In the genomic region with DNA sequence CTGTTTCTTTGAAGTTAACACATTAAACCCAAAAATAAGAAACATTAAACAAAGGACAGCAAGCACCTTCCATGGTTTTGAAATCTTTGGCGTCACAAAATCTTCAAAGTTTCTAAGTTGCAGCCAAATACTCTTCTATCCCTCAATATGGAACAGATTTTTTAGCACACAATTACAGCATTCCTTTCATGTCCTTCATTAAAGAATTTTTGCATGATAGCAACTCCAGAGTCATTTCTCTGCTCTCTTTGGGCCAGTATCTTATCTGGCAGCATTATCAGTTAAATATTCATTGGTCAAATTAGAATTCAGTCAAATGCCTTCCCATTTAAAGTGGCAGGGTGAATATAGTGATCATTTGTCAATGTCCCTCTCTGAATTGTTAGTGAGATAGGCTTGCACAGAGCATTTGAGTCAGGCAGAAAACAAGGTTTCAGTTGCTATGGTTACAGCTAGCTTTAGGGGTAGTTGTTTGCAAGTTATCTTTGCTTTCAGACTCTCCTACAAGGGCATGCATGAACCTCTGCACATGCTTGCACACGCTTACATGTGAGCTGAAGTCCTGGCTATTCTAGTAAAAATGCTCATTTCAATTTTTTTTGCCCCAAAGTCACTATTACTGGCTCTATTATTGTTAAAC, we compare ENCODE assay signal across 16 mouse cellular contexts.
DNase-seq lines count a peak whose midpoint lies in the region; ATAC-seq lines count a peak whose summit lies in the region.
"Had no signal": no experiment of that assay in that cellular context is flagged by ENCODE, and none has a peak within 500 bp of the region (broad histone marks: within the 10 kb centered on the region; RNA-seq: fewer than 3 reads in every experiment).

No protein-coding gene starts in this region.

- H3K9ac ChIP-seq in embryonic facial prominence, embryonic 11.5 days (replicated peaks; ENCODE audit: low read length) = no peak overlapping the region
- no peak overlapping the region for H3K9ac ChIP-seq in midbrain, embryonic 11.5 days (ENCODE audit: low read length)
- no peak overlapping the region for H3K9ac ChIP-seq in midbrain, embryonic 12.5 days (replicated peaks)
- no peak overlapping the region for H3K9ac ChIP-seq in neural tube, embryonic 15.5 days (replicated peaks)
- H3K9ac ChIP-seq: forebrain, embryonic 13.5 days; intestine, embryonic 15.5 days; kidney, embryonic 15.5 days had no signal

- H3K4me2 ChIP-seq in embryonic facial prominence, embryonic 11.5 days (ENCODE audit: low read depth, low read length) = no peak overlapping the region
- no peak overlapping the region for H3K4me2 ChIP-seq in midbrain, embryonic 11.5 days
- H3K4me2 ChIP-seq in midbrain, embryonic 12.5 days (replicated peaks) = no peak overlapping the region
- no peak overlapping the region for H3K4me2 ChIP-seq in neural tube, embryonic 15.5 days
- H3K4me2 ChIP-seq: forebrain, embryonic 13.5 days; intestine, embryonic 15.5 days; kidney, embryonic 15.5 days had no signal

- DNase-seq in embryonic facial prominence, embryonic 11.5 days (ENCODE audit: low spot score) = peak; percentile 14
- DNase-seq in embryonic facial prominence, embryonic 10.5 days (ENCODE audit: low spot score) = no peak
- no peak for DNase-seq in midbrain, embryonic 11.5 days (ENCODE audit: low spot score, missing footprints)
- no peak for DNase-seq in midbrain, embryonic 10.5 days (ENCODE audit: low spot score)
- DNase-seq in ovary, postnatal 14 days (ENCODE audit: low spot score) = no peak
- no peak for DNase-seq in urinary bladder, postnatal 36 days (ENCODE audit: low spot score in 2 of 2)
- DNase-seq: heart, postnatal 14 days; right cerebral cortex, postnatal 25 days; thymus, postnatal 36 days had no signal

- no peak overlapping the region for H3K4me3 ChIP-seq in embryonic facial prominence, embryonic 11.5 days (ENCODE audit: low read depth, low read length)
- no peak overlapping the region for H3K4me3 ChIP-seq in embryonic facial prominence, embryonic 10.5 days
- no peak overlapping the region for H3K4me3 ChIP-seq in midbrain, embryonic 11.5 days (ENCODE audit: low read depth, low read length)
- H3K4me3 ChIP-seq in midbrain, embryonic 10.5 days = no peak overlapping the region
- no peak overlapping the region for H3K4me3 ChIP-seq in midbrain, embryonic 12.5 days
- no peak overlapping the region for H3K4me3 ChIP-seq in neural tube, embryonic 15.5 days (replicated peaks)
- H3K4me3 ChIP-seq: forebrain, embryonic 13.5 days; intestine, embryonic 15.5 days; kidney, embryonic 15.5 days had no signal

- H3K27me3 ChIP-seq in embryonic facial prominence, embryonic 11.5 days (ENCODE audit: control insufficient read depth, insufficient read depth, low read length) = no peaks in the 10 kb centered on the region
- H3K27me3 ChIP-seq in embryonic facial prominence, embryonic 10.5 days (replicated peaks; ENCODE audit: low read depth, poor library complexity, severe bottlenecking) = no peaks in the 10 kb centered on the region
- no peaks in the 10 kb centered on the region; the same call in 1 of the 2 replicates for H3K27me3 ChIP-seq in midbrain, embryonic 11.5 days (ENCODE audit: control insufficient read depth, insufficient read depth, low read length)
- peaks cover 15% of the 10 kb centered on the region; the same call in 1 of the 2 replicates for H3K27me3 ChIP-seq in midbrain, embryonic 10.5 days (ENCODE audit: low read depth, poor library complexity, severe bottlenecking)
- no peaks in the 10 kb centered on the region for H3K27me3 ChIP-seq in midbrain, embryonic 12.5 days
- H3K27me3 ChIP-seq in neural tube, embryonic 15.5 days (replicated peaks) = no peaks in the 10 kb centered on the region
- H3K27me3 ChIP-seq: CH12.LX; forebrain, embryonic 13.5 days; intestine, embryonic 15.5 days; kidney, embryonic 15.5 days had no signal

- no peak for ATAC-seq in embryonic facial prominence, embryonic 11.5 days (replicated peaks; ENCODE audit: insufficient number of reproducible peaks, low FRiP score, low TSS enrichment, low read depth)
- peak; percentile 49; the same call in 1 of the 2 replicates for ATAC-seq in midbrain, embryonic 11.5 days (ENCODE audit: low FRiP score)
- peak; percentile 29; the same call in 1 of the 2 replicates for ATAC-seq in midbrain, embryonic 12.5 days (ENCODE audit: low FRiP score, low read depth)
- 0 out of 2 replicates have a peak, but pooled peaks have one; percentile 31 for ATAC-seq in neural tube, embryonic 15.5 days (ENCODE audit: low FRiP score)
- ATAC-seq: activated CD4-positive, CD25-positive, alpha-beta regulatory T cell, adult 4 months; forebrain, embryonic 13.5 days; intestine, embryonic 15.5 days had no signal

- no peaks in the 10 kb centered on the region for H3K4me1 ChIP-seq in embryonic facial prominence, embryonic 11.5 days (ENCODE audit: control insufficient read depth, insufficient read depth, low read length)
- H3K4me1 ChIP-seq in embryonic facial prominence, embryonic 10.5 days = peaks cover 20% of the 10 kb centered on the region
- H3K4me1 ChIP-seq in midbrain, embryonic 11.5 days (ENCODE audit: control insufficient read depth, insufficient read depth, low read length) = peaks cover 3% of the 10 kb centered on the region; the same call in 1 of the 2 replicates
- H3K4me1 ChIP-seq in midbrain, embryonic 10.5 days = peaks cover 41% of the 10 kb centered on the region
- peaks cover 8% of the 10 kb centered on the region for H3K4me1 ChIP-seq in midbrain, embryonic 12.5 days
- H3K4me1 ChIP-seq in neural tube, embryonic 15.5 days = 0 out of 2 replicates have a peak, but pooled peaks cover 2% of the 10 kb centered on the region
- H3K4me1 ChIP-seq: intestine, embryonic 15.5 days; kidney, embryonic 15.5 days had no signal

- no peak overlapping the region for H3K27ac ChIP-seq in embryonic facial prominence, embryonic 11.5 days (replicated peaks; ENCODE audit: low read depth, low read length)
- H3K27ac ChIP-seq in embryonic facial prominence, embryonic 10.5 days (replicated peaks) = no peak overlapping the region
- H3K27ac ChIP-seq in midbrain, embryonic 11.5 days (ENCODE audit: low read depth, low read length) = no peak overlapping the region
- H3K27ac ChIP-seq in midbrain, embryonic 10.5 days (replicated peaks) = no peak overlapping the region
- H3K27ac ChIP-seq in midbrain, embryonic 12.5 days (replicated peaks) = no peak overlapping the region
- no peak overlapping the region for H3K27ac ChIP-seq in neural tube, embryonic 15.5 days (replicated peaks)
- H3K27ac ChIP-seq: forebrain, embryonic 13.5 days; intestine, embryonic 15.5 days; kidney, embryonic 15.5 days had no signal

- 79% methylated on average over 2 of the region's 2 CpGs for WGBS in embryonic facial prominence, embryonic 11.5 days
- WGBS in embryonic facial prominence, embryonic 10.5 days = 79% methylated on average over 2 of the region's 2 CpGs
- WGBS in midbrain, embryonic 11.5 days = 59% methylated on average over 2 of the region's 2 CpGs
- WGBS in midbrain, embryonic 10.5 days = 65% methylated on average over 2 of the region's 2 CpGs
- 60% methylated on average over 2 of the region's 2 CpGs for WGBS in midbrain, embryonic 12.5 days
- WGBS in neural tube, embryonic 15.5 days = 40% methylated on average over 2 of the region's 2 CpGs

- no peaks in the 10 kb centered on the region for H3K36me3 ChIP-seq in embryonic facial prominence, embryonic 11.5 days (replicated peaks; ENCODE audit: control insufficient read depth, insufficient read depth, low read depth, low read length)
- no peaks in the 10 kb centered on the region for H3K36me3 ChIP-seq in embryonic facial prominence, embryonic 10.5 days (replicated peaks)
- H3K36me3 ChIP-seq in midbrain, embryonic 11.5 days (ENCODE audit: control insufficient read depth, insufficient read depth, low read length) = no peaks in the 10 kb centered on the region
- no peaks in the 10 kb centered on the region for H3K36me3 ChIP-seq in midbrain, embryonic 10.5 days
- H3K36me3 ChIP-seq in midbrain, embryonic 12.5 days = no peaks in the 10 kb centered on the region
- H3K36me3 ChIP-seq in neural tube, embryonic 15.5 days = no peaks in the 10 kb centered on the region
- H3K36me3 ChIP-seq: intestine, embryonic 15.5 days; kidney, embryonic 15.5 days had no signal

- H3K9me3 ChIP-seq in embryonic facial prominence, embryonic 11.5 days (replicated peaks; ENCODE audit: control insufficient read depth, low read length) = no peaks in the 10 kb centered on the region
- H3K9me3 ChIP-seq in embryonic facial prominence, embryonic 10.5 days = no peaks in the 10 kb centered on the region
- H3K9me3 ChIP-seq in midbrain, embryonic 11.5 days (ENCODE audit: control insufficient read depth, low read length) = no peaks in the 10 kb centered on the region
- H3K9me3 ChIP-seq in midbrain, embryonic 10.5 days (replicated peaks) = no peaks in the 10 kb centered on the region
- H3K9me3 ChIP-seq in midbrain, embryonic 12.5 days = no peaks in the 10 kb centered on the region
- no peaks in the 10 kb centered on the region for H3K9me3 ChIP-seq in neural tube, embryonic 15.5 days (replicated peaks)
- H3K9me3 ChIP-seq: forebrain, embryonic 13.5 days; intestine, embryonic 15.5 days; kidney, embryonic 15.5 days had no signal
